Mouse (Mus musculus) ES-E14 (cell line): Measurements from ENCODE around the gene Mindy2.

ENCODE experiments used
- CHD2 ChIP-seq: IDR thresholded peaks from 2 replicates; pipeline ENCODE4 v1.6.1; 2014; ENCODE audit warnings: mild to moderate bottlenecking, low read depth, low read length, inconsistent platforms
- HCFC1 ChIP-seq: IDR thresholded peaks from 2 replicates; pipeline ENCODE4 v1.6.1; 2012; ENCODE audit warnings: low read length, inconsistent platforms, borderline replicate concordance; ENCODE audit not compliant: insufficient read depth
- MAFK ChIP-seq: IDR thresholded peaks from 2 replicates; pipeline ENCODE4 v1.6.1; 2014; ENCODE audit warnings: mild to moderate bottlenecking, low read depth, low read length, inconsistent platforms; ENCODE audit not compliant: insufficient read depth
- ZC3H11A ChIP-seq: IDR thresholded peaks from 2 replicates; pipeline ENCODE4 v1.6.1; 2012; ENCODE audit warnings: low read depth, mild to moderate bottlenecking, inconsistent platforms, low read length, borderline replicate concordance
- ZNF384 ChIP-seq: IDR thresholded peaks from 2 replicates; pipeline ENCODE4 v1.6.1; 2012; ENCODE audit warnings: low read depth, low read length, inconsistent platforms

DNA sequence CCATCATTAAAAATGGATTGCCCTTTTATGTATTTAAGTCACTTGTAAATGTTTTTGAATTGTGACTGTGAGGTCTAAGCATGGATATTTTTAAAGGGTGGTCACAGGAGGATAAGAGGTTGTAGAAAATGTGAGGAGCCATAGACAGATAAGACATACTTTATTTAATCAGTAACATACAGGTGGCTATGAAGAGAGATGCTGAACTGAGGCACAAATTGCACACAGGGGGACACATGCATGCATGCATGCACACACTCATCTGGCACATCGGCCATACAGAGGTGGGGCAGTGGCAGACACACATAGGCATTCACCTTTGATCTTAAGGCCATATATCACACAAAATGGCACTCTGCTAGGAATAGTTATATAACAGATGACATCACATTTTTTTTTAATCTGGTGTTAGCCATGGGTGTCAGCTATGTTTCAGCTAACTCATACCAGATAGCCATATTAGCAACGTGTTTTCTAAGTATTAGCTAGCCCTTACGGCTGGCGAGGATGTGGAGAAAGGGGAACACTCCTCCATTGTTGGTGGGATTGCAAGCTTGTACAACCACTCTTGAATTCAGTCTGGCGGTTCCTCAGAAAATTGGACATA, 46.7 kb upstream of the Mindy2 start:
- TF ChIP-seq CHD2 (no peak), ZNF384 (no peak), HCFC1 (no peak), MAFK (no peak), ZC3H11A (no peak)
